Mouse (Mus musculus) lung, adult 2 months (tissue): ENCODE data around the gene Fbxw9.

ENCODE experiments used
- CTCF ChIP-seq: fragments of 200-500 bp; IDR thresholded peaks from 2 replicates; pipeline ENCODE4 v1.5.1; 2011; ENCODE audit warnings: mild to moderate bottlenecking, low read length, control low read depth; ENCODE audit not compliant: insufficient read depth
- POLR2A ChIP-seq: fragments of 200-500 bp; IDR thresholded peaks from 2 replicates; pipeline ENCODE4 v1.6.1; 2011; ENCODE audit warnings: low read depth, mild to moderate bottlenecking, control low read depth, low read length, borderline replicate concordance; ENCODE audit errors: extremely low read depth

DNA sequence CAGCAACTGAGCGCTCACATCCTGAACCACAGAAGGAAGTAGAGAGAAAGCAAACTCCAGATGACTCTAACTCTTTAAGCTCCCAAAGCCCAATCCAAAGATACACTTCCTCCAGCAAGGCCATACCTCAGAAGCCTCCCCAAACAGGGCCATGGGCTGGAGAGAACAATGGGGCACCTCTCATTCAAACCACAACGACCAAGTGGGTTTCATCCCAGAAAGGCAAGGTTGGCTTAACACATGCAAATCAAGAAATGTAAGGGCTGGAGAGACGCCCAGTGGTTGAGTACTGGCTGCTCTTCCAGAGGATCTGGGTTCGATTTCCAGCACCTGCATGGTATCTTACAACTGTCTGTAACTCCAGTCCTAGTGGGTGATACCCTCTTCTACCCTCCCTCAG is 55.6 kb downstream of the Fbxw9 start:
- TF ChIP-seq CTCF (no peak), POLR2A (no peak)
